Mouse (Mus musculus): ENCODE measurements at regions not wholly inside any gene's neighbourhood (a gene's known extent, or its start where the extent isn't known, plus 50 kb on each side); places are given as distances from the start of the nearest gene placed in this dataset.
"Not testable (repeated sequence)": the region's sequence is repeated elsewhere in the genome, so short reads cannot be mapped to it uniquely, and the experiment has no call there.

DNA sequence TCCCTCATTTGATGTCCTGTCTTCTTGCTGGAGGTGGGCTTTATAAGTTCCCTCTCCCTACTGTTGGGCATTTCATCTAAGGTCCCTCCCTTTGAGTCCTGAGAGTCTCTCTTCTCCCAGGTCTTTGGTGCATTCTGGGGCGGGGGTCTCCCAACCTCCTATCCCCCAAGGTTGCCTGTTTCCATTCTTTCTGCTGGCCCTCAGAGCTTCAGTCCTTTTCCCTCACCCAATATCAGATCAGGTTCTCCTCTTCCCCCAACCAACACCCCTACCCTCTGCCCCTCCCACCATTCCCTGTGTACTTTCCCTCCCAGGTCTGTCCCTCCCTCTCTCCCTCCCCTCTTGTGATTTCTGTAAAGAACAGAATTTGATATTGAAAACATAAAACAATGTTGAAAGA lies 297.9 kb downstream of the Med10 start:
- H3K4me3 ChIP-seq; H3K27ac ChIP-seq (replicated peaks); H3K36me3 ChIP-seq; H3K9me3 ChIP-seq (replicated peaks); DNase-seq (ENCODE audit: low spot score); H3K27me3 ChIP-seq (ENCODE audit: low read depth, poor library complexity, severe bottlenecking); H3K4me1 ChIP-seq: not testable (repeated sequence)
- 80% methylated on average over 1 of the region's 1 CpGs for WGBS

GRCm38 (mm10) chr13:70103021-70103420 lies 300.8 kb downstream of the Med10 start:
- WGBS, result 94% methylated on average over 7 of the region's 7 CpGs
- H3K27me3 ChIP-seq (ENCODE audit: low read depth, poor library complexity, severe bottlenecking), result no peaks in the 10 kb centered on the region
- DNase-seq (ENCODE audit: low spot score), result peak; percentile 3

GRCm38 (mm10) chr13:70103491-70103890 lies 301.3 kb downstream of the Med10 start:
- not testable (repeated sequence) for H3K36me3 ChIP-seq; H3K4me3 ChIP-seq; H3K27ac ChIP-seq (replicated peaks); H3K27me3 ChIP-seq (ENCODE audit: low read depth, poor library complexity, severe bottlenecking); H3K9me3 ChIP-seq (replicated peaks); H3K4me1 ChIP-seq
- 93% methylated on average over 10 of the region's 10 CpGs for WGBS
- peak; percentile 0 for DNase-seq (ENCODE audit: low spot score)

More at GRCm38 (mm10) chr13:70103021-70103420, 300.8 kb downstream of the Med10 start:
- Histone ChIP-seq H3K4me3 (no peak overlapping the region), H3K27ac (replicated peaks) (no peak overlapping the region), H3K4me1 (no peaks in the 10 kb centered on the region), H3K36me3 (no peaks in the 10 kb centered on the region), H3K9me3 (replicated peaks) (no peaks in the 10 kb centered on the region)

- Histone ChIP-seq H3K4me3 (no peak overlapping the region), H3K36me3 (no peaks in the 10 kb centered on the region), H3K27me3 (ENCODE audit: low read depth, poor library complexity, severe bottlenecking) (no peaks in the 10 kb centered on the region), H3K4me1 (no peaks in the 10 kb centered on the region), H3K27ac (replicated peaks) (no peak overlapping the region), H3K9me3 (replicated peaks) (no peaks in the 10 kb centered on the region)
- peak; percentile 6 for DNase-seq (ENCODE audit: low spot score)
- WGBS, result 97% methylated on average over 4 of the region's 4 CpGs
Measured at GRCm38 (mm10) chr13:70103903-70104302, 301.7 kb downstream of the Med10 start.

GRCm38 (mm10) chr13:70115576-70115975 lies 313.4 kb downstream of the Med10 start:
- Histone ChIP-seq H3K27ac (replicated peaks) (no peak overlapping the region), H3K4me3 (no peak overlapping the region), H3K9me3 (replicated peaks) (no peaks in the 10 kb centered on the region), H3K27me3 (ENCODE audit: low read depth, poor library complexity, severe bottlenecking) (no peaks in the 10 kb centered on the region), H3K36me3 (no peaks in the 10 kb centered on the region), H3K4me1 (0 out of 2 replicates have a peak, but pooled peaks cover 3% of the 10 kb centered on the region)
- no peak for DNase-seq (ENCODE audit: low spot score)
- 86% methylated on average over 9 of the region's 9 CpGs for WGBS

DNA sequence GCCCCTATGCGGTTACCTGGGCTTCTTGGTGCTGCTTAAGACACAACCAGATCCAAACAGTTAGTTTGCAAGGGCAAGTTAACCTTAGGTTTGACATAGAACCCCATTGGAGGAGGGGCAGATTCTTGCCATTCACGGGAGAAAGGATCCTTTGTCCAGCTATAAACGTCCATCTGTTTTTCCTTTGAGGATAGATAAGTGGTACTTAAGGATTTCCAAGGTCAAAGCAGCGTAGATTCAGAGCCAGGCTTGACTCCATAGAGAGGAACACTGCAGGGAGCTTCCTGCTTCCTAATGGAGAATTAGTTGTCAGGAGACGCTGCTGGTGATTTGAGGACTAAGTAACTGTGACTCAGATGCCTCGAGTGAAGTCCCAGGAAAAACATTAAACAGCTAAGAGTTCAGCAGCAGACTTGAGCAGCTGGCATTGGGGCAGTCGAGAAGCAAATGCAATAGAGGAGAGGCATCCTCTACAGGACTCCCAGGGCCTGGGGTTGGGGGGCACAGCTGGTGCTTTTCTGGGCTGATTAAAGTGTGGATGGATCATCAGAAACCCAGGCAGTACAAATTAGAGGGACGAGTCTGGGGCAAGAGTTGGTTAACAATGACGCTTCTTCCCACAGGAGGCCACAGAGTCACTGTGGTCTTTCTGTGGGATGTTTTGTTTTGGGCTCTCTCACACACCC lies 322.8 kb downstream of the Med10 start:
- Histone ChIP-seq H3K27ac (replicated peaks) (no peak overlapping the region), H3K4me1 (peaks cover 8% of the 10 kb centered on the region), H3K36me3 (no peaks in the 10 kb centered on the region), H3K4me3 (no peak overlapping the region), H3K9me3 (replicated peaks) (no peaks in the 10 kb centered on the region), H3K27me3 (ENCODE audit: low read depth, poor library complexity, severe bottlenecking) (no peaks in the 10 kb centered on the region)
- 52% methylated on average over 9 of the region's 9 CpGs for WGBS
- no peak for DNase-seq (ENCODE audit: low spot score)

GRCm38 (mm10) chr13:70127310-70127709 lies 325.1 kb downstream of the Med10 start:
- DNase-seq (ENCODE audit: low spot score), result no peak
- 84% methylated on average over 4 of the region's 4 CpGs for WGBS
- Histone ChIP-seq H3K27ac (replicated peaks) (no peak overlapping the region), H3K27me3 (ENCODE audit: low read depth, poor library complexity, severe bottlenecking) (no peaks in the 10 kb centered on the region), H3K36me3 (no peaks in the 10 kb centered on the region), H3K4me1 (peaks cover 8% of the 10 kb centered on the region), H3K4me3 (no peak overlapping the region), H3K9me3 (replicated peaks) (no peaks in the 10 kb centered on the region)

GRCm38 (mm10) chr13:70134544-70134943 lies 332.3 kb downstream of the Med10 start:
- Histone ChIP-seq H3K27ac (replicated peaks) (no peak overlapping the region), H3K27me3 (ENCODE audit: low read depth, poor library complexity, severe bottlenecking) (no peaks in the 10 kb centered on the region), H3K36me3 (no peaks in the 10 kb centered on the region), H3K4me1 (no peaks in the 10 kb centered on the region), H3K9me3 (replicated peaks) (no peaks in the 10 kb centered on the region), H3K4me3 (no peak overlapping the region)
- DNase-seq (ENCODE audit: low spot score), result no peak
- WGBS, result 92% methylated on average over 8 of the region's 8 CpGs

- 84% methylated on average over 1 of the region's 1 CpGs for WGBS
- no peak overlapping the region for H3K27ac ChIP-seq (replicated peaks)
Measured at GRCm38 (mm10) chr13:70136209-70136608, 334.0 kb downstream of the Med10 start.

GRCm38 (mm10) chr13:70144461-70144860 lies 342.3 kb downstream of the Med10 start:
- Histone ChIP-seq H3K27ac (replicated peaks) (no peak overlapping the region), H3K9me3 (replicated peaks) (no peaks in the 10 kb centered on the region), H3K36me3 (no peaks in the 10 kb centered on the region), H3K27me3 (ENCODE audit: low read depth, poor library complexity, severe bottlenecking) (peaks cover 14% of the 10 kb centered on the region; the same call in 1 of the 2 replicates), H3K4me3 (no peak overlapping the region), H3K4me1 (peaks cover 16% of the 10 kb centered on the region)
- DNase-seq (ENCODE audit: low spot score), result no peak
- 90% methylated on average over 4 of the region's 4 CpGs for WGBS

More at GRCm38 (mm10) chr13:70136209-70136608, 334.0 kb downstream of the Med10 start:
- Histone ChIP-seq H3K9me3 (replicated peaks) (no peaks in the 10 kb centered on the region), H3K4me3 (no peak overlapping the region), H3K36me3 (no peaks in the 10 kb centered on the region), H3K27me3 (ENCODE audit: low read depth, poor library complexity, severe bottlenecking) (no peaks in the 10 kb centered on the region), H3K4me1 (no peaks in the 10 kb centered on the region)
- no peak for DNase-seq (ENCODE audit: low spot score)

DNA sequence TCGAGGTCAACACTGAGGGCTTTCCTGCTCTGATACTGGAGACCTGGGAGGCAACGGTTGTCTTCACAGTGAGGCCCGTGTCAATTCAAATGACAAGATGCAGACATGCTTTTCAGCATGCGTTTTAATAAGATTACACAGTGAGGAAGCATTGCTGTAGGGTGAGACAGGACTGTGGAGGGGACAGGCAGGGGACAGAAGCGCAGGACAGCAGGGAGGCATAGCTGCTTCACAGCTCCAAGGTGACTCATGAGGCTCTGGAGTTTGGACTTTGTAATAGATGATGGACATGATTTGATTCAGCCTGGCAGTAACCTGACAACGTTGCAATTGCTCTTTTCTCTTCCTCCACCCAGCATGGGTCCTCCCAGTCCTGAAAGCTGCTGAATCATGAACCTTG lies 343.3 kb downstream of the Med10 start:
- Histone ChIP-seq H3K4me3 (no peak overlapping the region), H3K4me1 (peaks cover 25% of the 10 kb centered on the region), H3K9me3 (replicated peaks) (no peaks in the 10 kb centered on the region), H3K36me3 (no peaks in the 10 kb centered on the region), H3K27me3 (ENCODE audit: low read depth, poor library complexity, severe bottlenecking) (peaks cover 20% of the 10 kb centered on the region; the same call in 1 of the 2 replicates), H3K27ac (replicated peaks) (no peak overlapping the region)
- DNase-seq (ENCODE audit: low spot score), result peak; percentile 23
- 64% methylated on average over 6 of the region's 6 CpGs for WGBS

- no peak overlapping the region for H3K4me3 ChIP-seq
- no peaks in the 10 kb centered on the region for H3K36me3 ChIP-seq
- H3K27ac ChIP-seq (replicated peaks), result no peak overlapping the region
- no peak for DNase-seq (ENCODE audit: low spot score)
- WGBS, result 29% methylated on average over 8 of the region's 8 CpGs
- peaks cover 13% of the 10 kb centered on the region; the same call in 1 of the 2 replicates for H3K27me3 ChIP-seq (ENCODE audit: low read depth, poor library complexity, severe bottlenecking)
- no peaks in the 10 kb centered on the region for H3K9me3 ChIP-seq (replicated peaks)
- peaks cover 25% of the 10 kb centered on the region for H3K4me1 ChIP-seq
Measured at GRCm38 (mm10) chr13:70149041-70149898, 347.1 kb downstream of the Med10 start.

- Histone ChIP-seq H3K27ac (replicated peaks) (no peak overlapping the region), H3K36me3 (no peaks in the 10 kb centered on the region), H3K27me3 (ENCODE audit: low read depth, poor library complexity, severe bottlenecking) (peaks cover 9% of the 10 kb centered on the region; the same call in 1 of the 2 replicates), H3K4me3 (no peak overlapping the region), H3K4me1 (peaks cover 25% of the 10 kb centered on the region), H3K9me3 (replicated peaks) (no peaks in the 10 kb centered on the region)
- DNase-seq (ENCODE audit: low spot score), result no peak
- WGBS, result 49% methylated on average over 10 of the region's 10 CpGs
Measured at GRCm38 (mm10) chr13:70149899-70150184, 347.6 kb downstream of the Med10 start.
